Mouse (Mus musculus) testis, adult 2 months (tissue): Measurements from ENCODE around the gene Rabep1. TPM values are rescaled to one million over a fixed set of nuclear protein-coding genes. Genes with fewer than 3 reads are reported as not detected.

Experiments used
- H3K27ac ChIP-seq: fragments of 200-500 bp; 2 replicates; pipeline ENCODE4 v1.5.1; 2012; ENCODE audit warnings: low read depth, low read length; ENCODE audit not compliant: control insufficient read depth, insufficient read depth
- H3K27me3 ChIP-seq: fragments of 200-500 bp; 2 replicates; pipeline ENCODE4 v1.6.1; 2012; ENCODE audit warnings: mild to moderate bottlenecking, low read length, moderate library complexity; ENCODE audit not compliant: control insufficient read depth, insufficient read depth
- H3K36me3 ChIP-seq: fragments of 200-500 bp; 2 replicates; pipeline ENCODE4 v1.6.1; 2012; ENCODE audit warnings: mild to moderate bottlenecking, low read length; ENCODE audit not compliant: control insufficient read depth, insufficient read depth
- H3K4me1 ChIP-seq: fragments of 200-500 bp; 2 replicates; pipeline ENCODE4 v1.6.1; 2012; ENCODE audit warnings: low read length; ENCODE audit not compliant: control insufficient read depth, insufficient read depth
- H3K4me3 ChIP-seq: fragments of 200-500 bp; 2 replicates; pipeline ENCODE4 v1.5.1; 2012; ENCODE audit warnings: low read depth, mild to moderate bottlenecking, low read length, moderate library complexity, mixed read lengths; ENCODE audit not compliant: control insufficient read depth
- CTCF ChIP-seq: fragments of 200-500 bp; IDR thresholded peaks from 2 replicates; pipeline ENCODE4 v1.5.1; 2012; ENCODE audit warnings: low read depth, mild to moderate bottlenecking, inconsistent platforms, low read length, moderate library complexity; ENCODE audit not compliant: control insufficient read depth, insufficient read depth, insufficient replicate concordance
- POLR2A ChIP-seq: fragments of 200-500 bp; IDR thresholded peaks from 2 replicates; pipeline ENCODE4 v1.6.1; 2012; ENCODE audit warnings: low read depth, mild to moderate bottlenecking, inconsistent platforms, low read length, moderate library complexity; ENCODE audit not compliant: control insufficient read depth
- polyA plus RNA-seq: library from polyadenylated mRNA; depleted of rRNA; stranded (reverse); fragments of >200 nt; gene quantifications from 2 replicates; pipeline ENCODE4 v1.2.3, GENCODE M21; 2012

Rabep1 gene
- polyA plus RNA-seq, 1 experiment = 3.4 TPM

DNA sequence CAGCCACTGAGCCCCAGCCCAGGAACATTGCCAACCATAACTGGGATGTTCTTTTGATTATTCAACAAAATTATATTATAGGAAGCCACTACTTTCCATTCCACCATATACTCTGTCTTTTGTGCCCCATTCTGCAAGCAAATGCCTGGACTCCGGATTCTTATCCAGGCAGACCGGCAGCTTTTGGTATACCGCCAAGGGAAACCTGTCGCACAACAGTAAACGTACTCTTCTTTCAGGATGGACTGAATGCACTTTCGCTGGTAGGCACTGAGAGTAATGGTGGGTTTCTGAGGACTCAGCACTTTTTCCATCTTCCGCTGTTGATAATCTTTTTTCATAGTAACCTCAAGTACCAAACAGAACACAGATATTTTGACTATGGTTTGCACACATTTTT lies 99.1 kb downstream of the Rabep1 start:
- H3K4me1 ChIP-seq = no peaks in the 10 kb centered on the region
- peaks cover 1% of the 10 kb centered on the region for H3K36me3 ChIP-seq
- H3K27me3 ChIP-seq = no peaks in the 10 kb centered on the region
- no peak overlapping the region for H3K4me3 ChIP-seq
- H3K27ac ChIP-seq = no peak overlapping the region
- TF ChIP-seq POLR2A (no peak), CTCF (no peak)

DNA sequence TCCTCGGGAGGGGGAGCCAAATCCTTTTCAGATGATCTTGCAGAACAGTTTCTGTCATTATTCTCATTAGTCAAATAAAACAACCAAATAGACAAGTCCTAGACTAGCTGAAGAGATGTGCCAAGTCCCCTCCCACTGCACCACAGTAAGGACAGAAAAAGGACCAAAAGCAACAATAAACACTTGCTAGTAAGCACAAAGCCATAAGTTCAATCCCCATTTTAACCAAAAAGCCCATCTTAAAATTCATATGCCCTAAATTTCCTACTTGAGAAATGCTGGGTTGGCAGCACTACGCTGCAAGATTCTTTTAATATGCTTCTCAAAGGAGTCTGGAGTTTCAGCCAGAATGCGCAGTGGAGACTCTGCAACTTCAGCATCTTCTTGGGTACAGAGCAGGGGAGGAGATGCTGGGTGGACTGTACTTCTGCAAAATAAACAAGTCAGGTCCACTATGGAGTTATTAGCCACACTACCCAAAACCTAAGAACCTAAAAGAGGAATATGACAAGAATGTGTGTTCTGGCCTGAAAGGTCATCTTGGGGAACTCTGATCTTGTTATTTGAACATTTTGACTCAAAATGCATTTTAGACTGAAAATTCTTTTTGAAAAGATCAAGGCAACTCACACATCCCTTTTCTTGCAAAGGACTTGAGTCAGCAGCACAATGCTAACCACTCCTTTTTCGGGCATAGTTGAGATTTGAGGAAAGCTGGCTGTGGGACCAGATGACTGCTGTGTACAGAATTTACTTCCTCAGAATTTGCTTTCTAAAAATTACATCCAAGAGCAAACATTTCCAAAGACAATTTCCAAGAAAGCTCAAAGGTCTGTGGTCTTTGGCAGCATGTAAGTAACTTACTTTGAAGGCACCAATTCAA lies 100.6 kb downstream of the Rabep1 start:
- Histone ChIP-seq H3K27ac (no peak overlapping the region), H3K36me3 (peaks cover 1% of the 10 kb centered on the region), H3K4me3 (no peak overlapping the region), H3K4me1 (no peaks in the 10 kb centered on the region), H3K27me3 (no peaks in the 10 kb centered on the region)
- no peak for TF ChIP-seq CTCF
- no peak for TF ChIP-seq POLR2A

DNA sequence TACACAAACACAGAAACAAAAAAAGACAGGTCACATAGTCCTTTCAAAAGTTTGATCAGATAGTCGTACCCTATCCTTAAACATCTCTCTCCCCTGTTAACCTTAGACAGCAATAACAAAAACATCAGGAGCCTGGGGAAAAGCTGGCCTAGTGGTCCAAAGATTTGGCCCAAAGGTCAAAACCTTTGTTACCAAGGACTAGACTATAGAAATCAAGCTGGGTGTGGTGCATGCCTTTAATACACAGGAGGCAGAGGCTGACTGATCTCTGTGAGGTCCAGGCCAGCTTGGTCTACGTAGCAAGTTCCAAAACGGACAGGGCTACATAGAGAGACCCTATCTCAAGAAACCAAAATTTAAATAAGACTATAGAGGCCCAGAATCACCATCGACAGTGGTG lies 110.1 kb downstream of the Rabep1 start:
- peaks cover 4% of the 10 kb centered on the region; the same call in 1 of the 2 replicates for H3K36me3 ChIP-seq
- H3K27ac ChIP-seq = no peak overlapping the region
- no peaks in the 10 kb centered on the region for H3K27me3 ChIP-seq
- H3K4me1 ChIP-seq = no peaks in the 10 kb centered on the region
- no peak overlapping the region for H3K4me3 ChIP-seq
- TF ChIP-seq CTCF = no peak
- TF ChIP-seq POLR2A = no peak

DNA sequence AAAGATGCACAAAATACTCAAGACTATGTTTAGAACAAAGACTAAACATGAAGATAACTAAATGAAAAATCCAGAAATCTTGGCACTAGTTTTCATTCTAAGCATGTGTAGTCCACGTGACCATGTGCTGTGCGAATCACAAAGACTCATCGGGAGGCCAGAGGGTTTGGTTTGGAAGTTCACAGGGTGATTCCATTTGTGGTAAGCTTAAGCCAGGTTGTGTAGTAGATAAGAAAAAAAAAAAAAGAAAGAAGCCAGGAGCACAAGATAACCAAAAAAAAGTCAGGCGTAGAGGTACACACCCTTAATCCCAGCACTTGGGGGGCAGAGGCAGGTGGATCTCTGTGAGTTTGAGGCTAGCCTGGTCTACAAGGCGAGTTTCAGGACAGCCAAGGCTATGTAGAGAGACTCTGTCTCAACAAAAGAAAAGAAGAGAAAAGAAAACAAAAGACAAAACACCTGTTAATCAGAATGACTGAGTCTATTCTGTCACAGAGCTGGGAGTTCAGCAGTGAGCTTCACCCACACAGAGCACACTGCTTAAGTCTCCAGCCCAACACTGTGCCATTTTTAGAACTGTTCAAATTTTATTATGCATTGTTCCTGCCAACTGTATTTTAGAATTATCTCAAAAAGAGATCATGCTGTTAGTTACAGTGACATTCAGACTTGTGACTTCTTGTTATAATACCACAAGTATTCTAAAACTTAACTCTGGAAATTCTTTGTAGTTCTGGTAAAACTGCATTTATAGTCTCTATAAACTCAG lies 116.4 kb downstream of the Rabep1 start:
- Histone ChIP-seq H3K27ac (no peak overlapping the region), H3K4me3 (no peak overlapping the region), H3K36me3 (peaks cover 3% of the 10 kb centered on the region; the same call in 1 of the 2 replicates), H3K27me3 (no peaks in the 10 kb centered on the region), H3K4me1 (no peaks in the 10 kb centered on the region)
- no peak for TF ChIP-seq POLR2A
- no peak for TF ChIP-seq CTCF

DNA sequence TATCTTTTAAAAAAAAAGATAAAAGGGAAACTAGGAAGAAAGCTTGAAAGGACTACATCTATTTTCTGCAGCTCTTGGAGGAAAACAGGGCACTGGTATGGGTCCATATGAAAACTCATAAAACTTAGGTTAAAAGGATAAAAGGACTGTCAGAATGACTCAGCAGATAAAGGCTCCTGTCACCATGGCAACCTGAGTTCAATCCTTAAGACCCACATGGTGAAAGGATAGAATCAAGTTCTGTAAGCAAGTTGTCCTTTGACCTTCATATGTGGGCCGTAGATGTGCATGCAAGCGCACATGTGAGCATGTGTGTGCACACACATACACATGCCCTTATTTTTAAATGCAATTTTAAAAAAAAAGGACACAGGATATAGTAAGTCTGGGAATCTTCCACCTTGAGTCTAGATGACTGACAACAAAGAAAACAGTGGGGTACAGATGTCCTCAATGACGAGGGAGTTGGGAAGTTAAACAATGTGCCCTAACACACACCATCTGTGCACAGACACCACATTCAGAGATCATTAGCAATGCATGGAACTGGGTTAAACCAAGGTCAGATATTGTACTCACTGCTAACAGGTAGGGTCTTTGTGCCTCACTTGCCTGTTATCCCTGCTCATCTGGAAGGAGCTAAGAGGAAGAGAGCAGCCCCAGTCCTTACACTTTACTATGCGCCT lies 119.8 kb downstream of the Rabep1 start:
- H3K36me3 ChIP-seq = peaks cover 1% of the 10 kb centered on the region; the same call in 1 of the 2 replicates
- H3K4me3 ChIP-seq = no peak overlapping the region
- H3K27ac ChIP-seq = no peak overlapping the region
- no peaks in the 10 kb centered on the region for H3K27me3 ChIP-seq
- TF ChIP-seq POLR2A (no peak), CTCF (no peak)
- peaks cover 4% of the 10 kb centered on the region; the same call in 1 of the 2 replicates for H3K4me1 ChIP-seq

DNA sequence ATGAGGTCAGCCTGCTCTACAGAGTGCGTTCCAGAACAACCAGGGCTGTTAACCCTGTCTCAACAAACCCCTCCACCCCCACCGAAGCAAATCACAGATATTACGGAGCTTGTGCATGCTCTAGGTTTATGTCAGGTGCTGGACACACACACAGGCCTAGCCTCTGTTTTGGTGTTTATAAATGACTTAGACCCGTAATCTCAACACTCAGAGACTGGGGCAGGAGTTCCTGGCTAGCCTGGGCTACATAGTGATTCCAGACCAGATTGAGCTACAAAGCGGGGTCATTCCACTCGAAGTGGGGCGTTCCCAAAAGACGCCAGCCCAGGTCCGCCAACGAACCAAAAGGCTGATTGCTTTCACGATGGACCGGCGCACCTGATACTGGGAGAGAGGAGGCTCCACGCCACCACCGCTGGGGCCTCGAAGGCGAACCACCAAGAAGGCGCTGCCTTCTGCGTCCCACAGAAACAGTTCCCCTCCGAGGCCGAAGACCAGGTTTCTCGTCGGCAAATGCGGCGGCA lies 124.8 kb downstream of the Rabep1 start:
- Histone ChIP-seq H3K4me1 (peaks cover 4% of the 10 kb centered on the region), H3K36me3 (peaks cover under 1% of the 10 kb centered on the region; the same call in 1 of the 2 replicates), H3K27ac (peak overlapping the region; percentile 90), H3K27me3 (no peaks in the 10 kb centered on the region), H3K4me3 (peak overlapping the region; percentile 89)
- TF ChIP-seq CTCF (0 out of 2 replicates have a peak, but pooled peaks have one; percentile 1), POLR2A (no peak)
